Mouse (Mus musculus): ENCODE results near the gene Spns3. TPM values are rescaled to one million over a fixed set of nuclear protein-coding genes. Genes with fewer than 3 reads are reported as not detected.

The Spns3 gene
- 2.2 and 8.5 TPM in 2 replicates for polyA plus RNA-seq (2012; rRNA removed)

GRCm38 (mm10) chr11:72550134-72550988, at the start of gene Spns3:
Gene Spns3, minus strand, starts transcription at chr11:72550506.
- Histone ChIP-seq H3K27ac (ENCODE audit: insufficient read depth, low read depth, low read length) (no peak within 1 kb of the TSS), H3K27me3 (ENCODE audit: control insufficient read depth, insufficient read depth, low read length) (no peaks in the 10 kb centered on the region), H3K36me3 (ENCODE audit: control insufficient read depth, insufficient read depth, low read length) (no peaks in the 10 kb centered on the region), H3K4me3 (ENCODE audit: low read depth, low read length) (peak within 1 kb of the TSS; percentile 25), H3K4me1 (ENCODE audit: control insufficient read depth, insufficient read depth, insufficient read length, low read length) (no peaks in the 10 kb centered on the region)
- TF ChIP-seq CTCF (IDR thresholded peaks at IDR 0.05; ENCODE audit: extremely low read depth, insufficient read length, insufficient replicate concordance, low read depth, low read length) (no peak), POLR2A (IDR thresholded peaks at IDR 0.05; ENCODE audit: low read depth, low read length) (no peak)
- 62% methylated on average over 8 of the region's 8 CpGs for WGBS

- WGBS, result 86% methylated on average over 4 of the region's 4 CpGs
- TF ChIP-seq POLR2A (IDR thresholded peaks at IDR 0.05; ENCODE audit: low read depth, low read length) (no peak), CTCF (IDR thresholded peaks at IDR 0.05; ENCODE audit: extremely low read depth, insufficient read length, insufficient replicate concordance, low read depth, low read length) (no peak)
- Histone ChIP-seq H3K27me3 (ENCODE audit: control insufficient read depth, insufficient read depth, low read length) (no peaks in the 10 kb centered on the region), H3K4me3 (ENCODE audit: low read depth, low read length) (no peak overlapping the region), H3K27ac (ENCODE audit: insufficient read depth, low read depth, low read length) (no peak overlapping the region), H3K4me1 (ENCODE audit: control insufficient read depth, insufficient read depth, insufficient read length, low read length) (no peaks in the 10 kb centered on the region), H3K36me3 (ENCODE audit: control insufficient read depth, insufficient read depth, low read length) (no peaks in the 10 kb centered on the region)
Measured at GRCm38 (mm10) chr11:72597780-72598179, 47.5 kb upstream of the Spns3 start.

- TF ChIP-seq POLR2A (IDR thresholded peaks at IDR 0.05; ENCODE audit: low read depth, low read length) (no peak), CTCF (IDR thresholded peaks at IDR 0.05; ENCODE audit: extremely low read depth, insufficient read length, insufficient replicate concordance, low read depth, low read length) (no peak)
- Histone ChIP-seq H3K4me1 (ENCODE audit: control insufficient read depth, insufficient read depth, insufficient read length, low read length) (no peaks in the 10 kb centered on the region), H3K4me3 (ENCODE audit: low read depth, low read length) (no peak overlapping the region), H3K27ac (ENCODE audit: insufficient read depth, low read depth, low read length) (no peak overlapping the region), H3K27me3 (ENCODE audit: control insufficient read depth, insufficient read depth, low read length) (no peaks in the 10 kb centered on the region), H3K36me3 (ENCODE audit: control insufficient read depth, insufficient read depth, low read length) (no peaks in the 10 kb centered on the region)
- WGBS, result 76% methylated on average over 2 of the region's 2 CpGs
Measured at GRCm38 (mm10) chr11:72595010-72595737, 44.9 kb upstream of the Spns3 start.

DNA sequence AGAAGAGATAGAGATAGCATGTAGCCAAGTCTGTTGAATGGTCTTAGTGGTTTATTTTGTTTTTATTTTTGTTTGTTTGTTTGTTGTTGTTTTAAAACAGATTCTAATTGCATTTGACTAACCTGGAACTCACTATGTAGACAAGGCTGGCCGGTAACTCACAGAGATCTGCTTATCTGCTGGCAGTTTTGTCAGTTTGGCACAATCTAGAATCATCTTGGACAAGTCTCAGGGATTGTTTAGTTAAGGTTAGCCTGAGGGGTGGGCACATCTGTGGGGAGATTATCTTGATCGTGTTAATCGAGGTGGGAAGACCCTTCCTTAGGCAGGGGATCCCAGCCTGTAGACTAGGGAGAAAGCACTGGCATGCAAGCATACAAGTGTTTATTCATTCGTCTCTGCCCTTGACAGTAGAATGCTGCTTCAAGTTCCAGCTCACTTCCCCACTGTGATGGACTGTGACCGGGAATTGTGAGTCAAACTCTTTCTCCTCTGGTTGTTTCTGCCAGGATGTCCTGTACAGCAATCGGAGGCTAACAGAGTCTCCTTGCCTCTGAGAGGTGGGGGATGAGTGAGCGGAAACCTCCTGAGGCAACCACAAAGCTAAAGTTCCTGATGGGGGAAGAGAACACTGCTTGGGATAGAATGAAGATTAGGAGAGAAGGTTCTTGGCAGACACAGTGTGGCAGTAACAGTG, 37.4 kb upstream of the Spns3 start:
- Histone ChIP-seq H3K4me1 (ENCODE audit: control insufficient read depth, insufficient read depth, insufficient read length, low read length) (peaks cover 7% of the 10 kb centered on the region; the same call in 1 of the 2 replicates), H3K4me3 (ENCODE audit: low read depth, low read length) (no peak overlapping the region), H3K36me3 (ENCODE audit: control insufficient read depth, insufficient read depth, low read length) (no peaks in the 10 kb centered on the region), H3K27ac (ENCODE audit: insufficient read depth, low read depth, low read length) (no peak overlapping the region), H3K27me3 (ENCODE audit: control insufficient read depth, insufficient read depth, low read length) (no peaks in the 10 kb centered on the region)
- WGBS, result 37% methylated on average over 7 of the region's 7 CpGs
- TF ChIP-seq POLR2A (IDR thresholded peaks at IDR 0.05; ENCODE audit: low read depth, low read length) (no peak), CTCF (IDR thresholded peaks at IDR 0.05; ENCODE audit: extremely low read depth, insufficient read length, insufficient replicate concordance, low read depth, low read length) (no peak)

GRCm38 (mm10) chr11:72586570-72586969, 36.3 kb upstream of the Spns3 start:
- Histone ChIP-seq H3K4me3 (ENCODE audit: low read depth, low read length) (no peak overlapping the region), H3K27ac (ENCODE audit: insufficient read depth, low read depth, low read length) (no peak overlapping the region), H3K36me3 (ENCODE audit: control insufficient read depth, insufficient read depth, low read length) (no peaks in the 10 kb centered on the region), H3K27me3 (ENCODE audit: control insufficient read depth, insufficient read depth, low read length) (no peaks in the 10 kb centered on the region), H3K4me1 (ENCODE audit: control insufficient read depth, insufficient read depth, insufficient read length, low read length) (peaks cover 7% of the 10 kb centered on the region; the same call in 1 of the 2 replicates)
- TF ChIP-seq CTCF (IDR thresholded peaks at IDR 0.05; ENCODE audit: extremely low read depth, insufficient read length, insufficient replicate concordance, low read depth, low read length) (no peak), POLR2A (IDR thresholded peaks at IDR 0.05; ENCODE audit: low read depth, low read length) (no peak)
- 46% methylated on average over 3 of the region's 3 CpGs for WGBS

DNA sequence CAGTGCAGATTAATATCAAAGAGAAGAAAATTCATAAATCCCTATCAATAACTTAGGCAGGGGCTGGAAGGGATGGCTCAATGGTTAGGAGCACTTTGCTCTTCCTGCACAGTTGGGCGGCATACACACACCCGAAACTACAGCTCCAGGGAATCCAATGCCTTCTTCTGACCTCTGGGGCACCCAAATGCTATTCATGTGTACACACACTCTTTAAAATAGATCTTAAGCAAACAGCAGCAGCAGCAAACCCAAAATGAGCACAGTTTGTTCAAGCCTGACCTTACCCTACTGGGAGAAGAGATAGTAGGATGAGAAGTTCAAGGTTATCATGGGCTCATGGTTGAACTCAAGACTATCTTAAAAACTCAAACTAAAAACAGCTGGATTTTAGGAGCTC, 32.8 kb upstream of the Spns3 start:
- no peak overlapping the region for H3K27ac ChIP-seq (ENCODE audit: insufficient read depth, low read depth, low read length)
- peaks cover 7% of the 10 kb centered on the region; the same call in 1 of the 2 replicates for H3K4me1 ChIP-seq (ENCODE audit: control insufficient read depth, insufficient read depth, insufficient read length, low read length)
- no peaks in the 10 kb centered on the region for H3K36me3 ChIP-seq (ENCODE audit: control insufficient read depth, insufficient read depth, low read length)
- no peaks in the 10 kb centered on the region for H3K27me3 ChIP-seq (ENCODE audit: control insufficient read depth, insufficient read depth, low read length)
- TF ChIP-seq POLR2A (IDR thresholded peaks at IDR 0.05; ENCODE audit: low read depth, low read length) (no peak), CTCF (IDR thresholded peaks at IDR 0.05; ENCODE audit: extremely low read depth, insufficient read length, insufficient replicate concordance, low read depth, low read length) (no peak)
- H3K4me3 ChIP-seq (ENCODE audit: low read depth, low read length), result no peak overlapping the region
- WGBS, result 84% methylated on average over 2 of the region's 2 CpGs

GRCm38 (mm10) chr11:72582448-72582705, 32.1 kb upstream of the Spns3 start:
- Histone ChIP-seq H3K27ac (ENCODE audit: insufficient read depth, low read depth, low read length) (no peak overlapping the region), H3K4me1 (ENCODE audit: control insufficient read depth, insufficient read depth, insufficient read length, low read length) (0 out of 2 replicates have a peak, but pooled peaks cover 2% of the 10 kb centered on the region), H3K36me3 (ENCODE audit: control insufficient read depth, insufficient read depth, low read length) (no peaks in the 10 kb centered on the region), H3K4me3 (ENCODE audit: low read depth, low read length) (no peak overlapping the region), H3K27me3 (ENCODE audit: control insufficient read depth, insufficient read depth, low read length) (no peaks in the 10 kb centered on the region)
- TF ChIP-seq POLR2A (IDR thresholded peaks at IDR 0.05; ENCODE audit: low read depth, low read length), result no peak
- TF ChIP-seq CTCF (IDR thresholded peaks at IDR 0.05; ENCODE audit: extremely low read depth, insufficient read length, insufficient replicate concordance, low read depth, low read length), result no peak
- 56% methylated on average over 3 of the region's 3 CpGs for WGBS
